Mouse (Mus musculus): Measurements from ENCODE around the gene Pxmp4. TPM values are rescaled to one million over a fixed set of nuclear protein-coding genes. Genes with fewer than 3 reads are reported as not detected.

Gene Pxmp4
- polyA plus RNA-seq, 1 experiment = 28.8 TPM

DNA sequence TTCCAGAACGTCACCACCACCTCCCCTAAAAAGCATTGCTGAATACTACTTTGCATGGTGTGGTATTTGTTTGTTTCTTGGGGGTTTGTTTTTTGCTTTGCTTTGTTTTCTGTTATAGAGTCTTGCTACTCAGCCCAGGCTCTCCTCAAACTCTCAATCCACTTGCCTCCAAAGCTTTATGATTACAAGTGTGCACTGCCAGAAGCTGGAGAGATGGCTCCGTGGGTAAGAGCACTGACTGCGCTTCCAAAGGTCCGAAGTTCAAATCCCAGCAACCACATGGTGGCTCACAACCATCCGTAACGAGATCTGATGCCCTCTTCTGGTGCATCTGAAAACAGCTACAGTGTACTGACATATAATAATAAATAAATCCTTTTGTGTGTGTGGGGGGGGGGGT lies 2.9 kb downstream of the Pxmp4 start:
- Histone ChIP-seq H3K27me3 (ENCODE audit: control insufficient read depth, insufficient read depth, low read length) (no peaks in the 10 kb centered on the region), H3K4me1 (ENCODE audit: control insufficient read depth, insufficient read depth, insufficient read length, low read length) (peaks cover 5% of the 10 kb centered on the region; the same call in 1 of the 2 replicates), H3K4me3 (ENCODE audit: low read depth, low read length) (no peak overlapping the region), H3K27ac (ENCODE audit: insufficient read depth, low read depth, low read length) (no peak overlapping the region), H3K36me3 (ENCODE audit: control insufficient read depth, insufficient read depth, low read length) (no peaks in the 10 kb centered on the region)
- TF ChIP-seq CTCF (IDR thresholded peaks at IDR 0.05; ENCODE audit: extremely low read depth, insufficient read length, insufficient replicate concordance, low read depth, low read length) = no peak
- no peak for TF ChIP-seq POLR2A (IDR thresholded peaks at IDR 0.05; ENCODE audit: low read depth, low read length)
- 70% methylated on average over 6 of the region's 6 CpGs for WGBS

DNA sequence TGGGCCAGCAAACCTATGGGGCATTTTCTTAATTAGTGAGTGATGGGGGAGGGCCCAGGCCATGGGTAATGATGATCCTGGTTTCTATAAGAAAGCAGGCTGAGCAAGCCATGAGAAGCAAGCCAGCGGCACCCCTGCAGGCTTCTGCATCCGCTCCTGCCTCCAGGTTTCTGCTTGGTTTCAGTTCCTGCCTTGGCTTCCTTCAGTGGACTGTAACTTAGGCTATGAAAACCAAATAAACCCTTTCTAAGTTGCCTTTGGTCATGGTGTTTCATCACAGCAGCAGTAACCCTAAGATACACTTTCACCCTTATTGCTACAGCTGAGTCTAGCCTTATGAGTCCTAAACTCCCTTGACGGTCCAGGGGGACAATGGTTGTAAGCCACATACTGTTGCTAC lies 6.1 kb downstream of the Pxmp4 start:
- Histone ChIP-seq H3K4me3 (ENCODE audit: low read depth, low read length) (no peak overlapping the region), H3K27ac (ENCODE audit: insufficient read depth, low read depth, low read length) (no peak overlapping the region), H3K4me1 (ENCODE audit: control insufficient read depth, insufficient read depth, insufficient read length, low read length) (no peaks in the 10 kb centered on the region), H3K27me3 (ENCODE audit: control insufficient read depth, insufficient read depth, low read length) (no peaks in the 10 kb centered on the region), H3K36me3 (ENCODE audit: control insufficient read depth, insufficient read depth, low read length) (peaks cover 5% of the 10 kb centered on the region; the same call in 1 of the 2 replicates)
- WGBS = 86% methylated on average over 3 of the region's 3 CpGs
- no peak for TF ChIP-seq POLR2A (IDR thresholded peaks at IDR 0.05; ENCODE audit: low read depth, low read length)
- TF ChIP-seq CTCF (IDR thresholded peaks at IDR 0.05; ENCODE audit: extremely low read depth, insufficient read length, insufficient replicate concordance, low read depth, low read length) = no peak

DNA sequence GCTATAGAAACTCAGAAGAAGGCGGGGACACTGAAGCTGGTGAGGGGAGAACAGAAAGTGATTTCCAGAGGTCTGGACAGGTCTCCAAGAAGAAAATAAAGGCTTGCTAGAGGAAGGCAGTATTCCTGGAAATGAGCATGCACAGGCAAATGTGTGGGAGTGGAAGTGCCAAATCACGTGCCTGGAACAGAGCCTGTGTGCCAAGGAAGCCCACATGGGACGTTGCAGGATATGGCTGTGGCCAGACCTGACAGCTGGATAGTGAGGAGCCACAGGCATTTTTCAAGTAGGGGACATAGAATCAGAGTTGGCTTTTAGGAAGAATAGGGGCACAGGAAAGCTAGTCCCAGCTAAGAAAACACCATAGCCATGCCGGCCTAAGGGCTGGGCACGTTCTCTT lies 7.7 kb downstream of the Pxmp4 start:
- no peak overlapping the region for H3K27ac ChIP-seq (ENCODE audit: insufficient read depth, low read depth, low read length)
- 79% methylated on average over 5 of the region's 5 CpGs for WGBS
- H3K4me1 ChIP-seq (ENCODE audit: control insufficient read depth, insufficient read depth, insufficient read length, low read length) = no peaks in the 10 kb centered on the region
- no peaks in the 10 kb centered on the region for H3K27me3 ChIP-seq (ENCODE audit: control insufficient read depth, insufficient read depth, low read length)
- TF ChIP-seq POLR2A (IDR thresholded peaks at IDR 0.05; ENCODE audit: low read depth, low read length) = no peak
- no peak for TF ChIP-seq CTCF (IDR thresholded peaks at IDR 0.05; ENCODE audit: extremely low read depth, insufficient read length, insufficient replicate concordance, low read depth, low read length)
- peaks cover 5% of the 10 kb centered on the region; the same call in 1 of the 2 replicates for H3K36me3 ChIP-seq (ENCODE audit: control insufficient read depth, insufficient read depth, low read length)
- H3K4me3 ChIP-seq (ENCODE audit: low read depth, low read length) = no peak overlapping the region

DNA sequence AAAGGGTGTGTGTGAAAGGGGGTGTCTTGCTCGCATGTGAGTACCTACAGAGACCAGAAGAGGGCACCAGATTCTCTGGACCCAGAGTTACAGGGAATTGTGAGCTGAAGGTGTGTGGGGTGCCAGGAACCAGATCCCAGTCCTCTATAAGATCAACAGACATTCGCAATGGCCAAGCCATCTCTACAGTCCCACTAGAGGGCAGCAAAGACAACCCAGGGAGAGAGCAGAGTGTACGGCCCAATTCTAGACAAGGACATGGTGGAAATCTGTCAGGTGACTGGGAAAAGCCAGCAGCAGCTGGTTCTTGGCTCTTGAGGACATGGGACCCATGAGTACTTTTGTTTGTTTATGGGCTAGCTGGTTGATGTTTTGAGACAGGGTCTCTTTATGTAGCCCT lies 10.5 kb downstream of the Pxmp4 start:
- Histone ChIP-seq H3K36me3 (ENCODE audit: control insufficient read depth, insufficient read depth, low read length) (peaks cover 5% of the 10 kb centered on the region; the same call in 1 of the 2 replicates), H3K4me3 (ENCODE audit: low read depth, low read length) (no peak overlapping the region), H3K27me3 (ENCODE audit: control insufficient read depth, insufficient read depth, low read length) (no peaks in the 10 kb centered on the region), H3K4me1 (ENCODE audit: control insufficient read depth, insufficient read depth, insufficient read length, low read length) (no peaks in the 10 kb centered on the region), H3K27ac (ENCODE audit: insufficient read depth, low read depth, low read length) (no peak overlapping the region)
- TF ChIP-seq CTCF (IDR thresholded peaks at IDR 0.05; ENCODE audit: extremely low read depth, insufficient read length, insufficient replicate concordance, low read depth, low read length) (peak; percentile 73; the same call in 1 of the 2 replicates), POLR2A (IDR thresholded peaks at IDR 0.05; ENCODE audit: low read depth, low read length) (no peak)
- 70% methylated on average over 3 of the region's 3 CpGs for WGBS

DNA sequence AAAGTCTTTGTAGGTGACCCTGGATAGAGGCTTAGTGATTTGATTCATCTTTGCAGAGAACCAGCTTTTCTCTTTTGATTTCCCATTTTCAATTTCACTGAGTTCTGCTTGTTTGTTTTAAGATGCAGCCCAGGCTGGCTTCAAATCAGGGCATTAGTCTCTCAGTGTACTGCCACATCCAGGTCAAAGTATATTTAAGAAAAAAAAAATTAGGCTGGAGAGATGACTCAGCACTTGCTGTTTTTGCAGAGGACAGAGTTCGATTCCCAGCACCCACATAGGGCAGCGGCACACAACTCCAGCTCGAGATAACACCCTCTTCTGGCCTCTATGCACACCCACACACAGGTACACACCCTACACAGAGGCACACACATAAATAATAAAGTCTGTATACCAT lies 12.3 kb downstream of the Pxmp4 start:
- no peak overlapping the region for H3K4me3 ChIP-seq (ENCODE audit: low read depth, low read length)
- peaks cover 17% of the 10 kb centered on the region for H3K36me3 ChIP-seq (ENCODE audit: control insufficient read depth, insufficient read depth, low read length)
- TF ChIP-seq CTCF (IDR thresholded peaks at IDR 0.05; ENCODE audit: extremely low read depth, insufficient read length, insufficient replicate concordance, low read depth, low read length) (no peak), POLR2A (IDR thresholded peaks at IDR 0.05; ENCODE audit: low read depth, low read length) (no peak)
- WGBS = 58% methylated on average over 3 of the region's 3 CpGs
- H3K4me1 ChIP-seq (ENCODE audit: control insufficient read depth, insufficient read depth, insufficient read length, low read length) = no peaks in the 10 kb centered on the region
- H3K27me3 ChIP-seq (ENCODE audit: control insufficient read depth, insufficient read depth, low read length) = no peaks in the 10 kb centered on the region
- no peak overlapping the region for H3K27ac ChIP-seq (ENCODE audit: insufficient read depth, low read depth, low read length)

DNA sequence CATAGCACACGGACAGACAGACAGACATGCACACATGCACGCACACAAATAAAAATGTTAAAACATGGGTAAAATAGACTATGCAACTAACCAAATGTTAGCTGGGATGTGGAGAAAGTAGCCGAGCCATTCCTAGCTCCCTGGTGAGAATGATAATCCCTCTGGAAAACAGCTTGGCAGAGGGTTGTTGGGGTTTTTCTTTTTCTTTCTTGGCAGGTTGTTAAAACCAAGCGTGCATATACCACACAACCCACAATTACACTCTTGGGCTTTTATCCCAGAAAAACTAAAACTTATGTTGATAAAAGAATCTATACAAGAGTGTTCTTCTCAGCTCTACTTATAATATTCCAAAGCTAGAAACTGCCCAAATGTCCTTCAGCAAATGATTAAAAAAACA lies 14.5 kb downstream of the Pxmp4 start:
- WGBS = 95% methylated on average over 4 of the region's 4 CpGs
- H3K36me3 ChIP-seq (ENCODE audit: control insufficient read depth, insufficient read depth, low read length) = peaks cover 14% of the 10 kb centered on the region
- no peak for TF ChIP-seq POLR2A (IDR thresholded peaks at IDR 0.05; ENCODE audit: low read depth, low read length)
- no peak for TF ChIP-seq CTCF (IDR thresholded peaks at IDR 0.05; ENCODE audit: extremely low read depth, insufficient read length, insufficient replicate concordance, low read depth, low read length)

DNA sequence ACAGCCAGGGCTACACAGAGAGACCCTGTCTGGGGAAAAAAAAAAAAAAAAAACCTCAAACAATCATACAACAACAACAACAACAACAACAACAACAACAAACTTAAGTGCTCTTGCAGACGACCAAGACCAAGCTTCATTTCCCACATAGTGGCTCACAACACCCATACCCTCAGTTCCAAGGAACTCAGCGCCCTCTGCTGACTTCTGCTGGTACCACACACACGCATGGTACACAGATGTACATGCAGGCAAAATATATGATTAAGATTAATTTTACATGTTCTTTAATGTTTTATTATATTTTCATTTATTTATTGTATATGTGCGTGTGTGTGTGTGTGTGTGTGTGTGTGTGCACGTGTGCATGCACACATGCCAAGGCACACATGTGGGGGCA lies 17.1 kb downstream of the Pxmp4 start:
- Histone ChIP-seq H3K4me3 (ENCODE audit: low read depth, low read length) (no peak overlapping the region), H3K36me3 (ENCODE audit: control insufficient read depth, insufficient read depth, low read length) (peaks cover 12% of the 10 kb centered on the region), H3K27me3 (ENCODE audit: control insufficient read depth, insufficient read depth, low read length) (no peaks in the 10 kb centered on the region), H3K4me1 (ENCODE audit: control insufficient read depth, insufficient read depth, insufficient read length, low read length) (no peaks in the 10 kb centered on the region), H3K27ac (ENCODE audit: insufficient read depth, low read depth, low read length) (no peak overlapping the region)
- TF ChIP-seq CTCF (IDR thresholded peaks at IDR 0.05; ENCODE audit: extremely low read depth, insufficient read length, insufficient replicate concordance, low read depth, low read length) (no peak), POLR2A (IDR thresholded peaks at IDR 0.05; ENCODE audit: low read depth, low read length) (no peak)
- 84% methylated on average over 5 of the region's 5 CpGs for WGBS

More for the DNA sequence above, 14.5 kb downstream of the Pxmp4 start:
- H3K4me1 ChIP-seq (ENCODE audit: control insufficient read depth, insufficient read depth, insufficient read length, low read length) = no peaks in the 10 kb centered on the region
- H3K27me3 ChIP-seq (ENCODE audit: control insufficient read depth, insufficient read depth, low read length) = no peaks in the 10 kb centered on the region
- H3K27ac ChIP-seq (ENCODE audit: insufficient read depth, low read depth, low read length) = no peak overlapping the region
- H3K4me3 ChIP-seq (ENCODE audit: low read depth, low read length) = no peak overlapping the region
